Mouse (Mus musculus) cerebellum, postnatal 10 days (tissue): ENCODE measurements around the gene Fbxl21.

Experiments used
- DNase-seq, 2 experiments: peaks; one replicate each; pipeline ENCODE4 v3.0.0; 2021; ENCODE audit warnings: mixed read lengths in 2 of 2

The Fbxl21 gene

DNA sequence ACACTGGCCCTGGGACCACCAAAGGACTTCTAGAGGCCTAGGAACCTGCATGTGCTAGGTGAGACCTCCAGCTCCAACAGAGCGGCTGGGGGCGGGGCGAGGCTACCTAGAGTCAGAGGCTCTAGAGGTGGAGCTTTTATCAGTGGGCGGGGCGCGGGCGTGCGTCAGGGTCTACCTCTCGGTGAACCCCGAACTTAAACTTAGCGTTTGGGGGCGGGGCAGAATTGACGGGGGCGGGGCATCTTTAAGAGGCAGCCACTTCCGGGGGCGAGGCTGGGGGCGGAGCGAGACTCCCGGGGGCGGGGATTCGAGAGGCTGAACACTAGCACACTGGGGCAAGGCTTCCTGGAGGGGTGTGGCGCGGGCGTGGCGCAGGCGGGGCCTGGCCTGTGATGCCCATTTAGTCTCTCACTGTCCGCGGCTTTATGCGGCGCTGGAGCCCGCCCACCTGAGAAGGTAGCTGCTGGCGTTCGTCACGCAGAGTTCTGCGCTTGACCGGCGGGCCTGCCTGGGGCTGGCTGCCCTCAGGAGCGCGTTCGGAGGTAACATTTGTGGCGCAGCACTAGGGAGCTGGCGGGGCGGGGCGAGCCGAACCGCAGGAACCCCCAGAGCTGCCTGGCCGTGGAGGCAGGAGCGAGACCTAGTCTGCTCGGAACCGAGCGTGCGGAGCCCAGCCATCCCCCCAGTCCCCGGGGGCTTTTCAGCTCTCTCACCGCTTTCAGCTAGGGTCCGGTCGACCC is at the start of gene Fbxl21:
Gene Fbxl21, plus strand, starts transcription at position 392 of the 740 bp plus-strand sequence.
- DNase-seq: peak; percentile 94 to 97

DNA sequence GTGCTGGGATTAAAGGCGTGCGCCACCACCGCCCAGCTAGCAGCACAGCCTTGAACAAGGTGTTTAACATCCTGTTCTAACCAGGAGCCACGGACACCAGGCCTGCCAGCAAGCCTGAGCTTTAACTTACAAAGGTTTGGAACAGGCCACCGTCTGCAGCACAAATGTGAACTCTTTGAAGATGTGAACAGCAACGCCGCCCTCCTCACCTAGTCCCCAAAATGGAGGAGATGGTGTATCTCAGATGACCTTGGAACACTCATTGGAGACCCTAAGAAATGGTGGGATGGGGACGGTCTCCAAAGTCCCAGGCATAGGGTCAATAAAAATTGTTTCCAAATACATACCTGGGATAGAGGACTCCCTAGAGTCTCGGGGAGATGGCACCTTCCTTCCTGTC is 49.6 kb upstream of the Fbxl21 start:
- DNase-seq: no peak

DNA sequence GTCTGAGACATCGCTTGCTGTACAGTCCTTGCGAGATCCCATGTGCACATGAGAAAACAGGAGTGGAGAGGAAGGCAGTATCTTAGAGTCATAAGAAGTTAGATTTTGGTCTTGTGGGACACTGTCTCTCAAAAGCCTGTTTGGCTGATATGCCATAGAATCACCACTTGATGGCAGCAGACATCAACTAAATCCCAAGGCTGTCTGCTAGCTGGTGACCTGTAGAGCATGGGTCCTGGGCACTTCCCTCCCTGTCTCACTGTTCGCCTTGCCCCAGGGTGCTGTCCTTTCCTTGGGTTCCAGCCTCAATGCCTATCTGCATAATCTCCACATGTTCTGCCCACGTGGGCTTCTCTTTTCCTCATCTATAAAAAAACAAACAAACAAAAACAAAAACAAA is 46.9 kb upstream of the Fbxl21 start:
- peak; percentile 69 to 74 for DNase-seq

DNA sequence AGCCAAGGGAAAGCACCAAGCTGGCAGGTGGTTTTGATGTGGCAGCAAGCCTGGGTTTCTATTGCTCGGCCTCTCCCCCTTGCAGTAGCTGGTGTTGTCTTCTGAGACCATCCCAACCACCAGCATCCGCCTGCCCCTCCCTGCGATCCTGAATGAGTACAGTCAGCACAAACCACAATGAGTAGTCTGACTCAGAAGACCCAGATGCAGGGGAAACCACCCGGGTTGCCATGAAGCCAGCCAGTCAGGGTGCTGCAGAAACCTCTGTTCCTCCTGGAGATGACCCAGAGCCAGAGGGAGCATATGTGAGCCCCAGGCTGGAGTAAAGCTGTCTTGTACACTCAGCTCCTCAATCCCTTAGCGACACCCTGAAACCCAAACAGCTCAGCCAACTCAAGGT is 45.5 kb upstream of the Fbxl21 start:
- DNase-seq: no peak

DNA sequence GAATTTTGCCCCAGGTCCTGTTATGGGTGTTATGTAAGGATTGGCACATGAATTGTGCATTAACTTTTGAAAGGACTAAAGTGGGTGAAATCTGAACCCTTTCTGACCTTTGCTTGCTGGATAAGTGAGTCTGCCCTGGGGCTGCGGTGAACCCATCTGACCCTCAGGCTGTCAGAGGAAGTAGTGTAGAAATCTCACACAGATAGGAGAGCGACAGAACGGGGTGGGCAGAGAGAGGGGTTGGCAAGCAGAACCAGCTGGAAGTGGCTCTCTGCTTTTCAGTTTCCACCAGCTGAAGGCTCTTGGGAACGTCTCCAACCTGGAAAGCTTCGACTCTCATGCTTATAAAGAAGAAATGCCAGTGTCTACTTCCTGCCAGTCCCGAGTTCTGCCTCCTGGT is 45.0 kb upstream of the Fbxl21 start:
- DNase-seq: peak; percentile 43 to 53

DNA sequence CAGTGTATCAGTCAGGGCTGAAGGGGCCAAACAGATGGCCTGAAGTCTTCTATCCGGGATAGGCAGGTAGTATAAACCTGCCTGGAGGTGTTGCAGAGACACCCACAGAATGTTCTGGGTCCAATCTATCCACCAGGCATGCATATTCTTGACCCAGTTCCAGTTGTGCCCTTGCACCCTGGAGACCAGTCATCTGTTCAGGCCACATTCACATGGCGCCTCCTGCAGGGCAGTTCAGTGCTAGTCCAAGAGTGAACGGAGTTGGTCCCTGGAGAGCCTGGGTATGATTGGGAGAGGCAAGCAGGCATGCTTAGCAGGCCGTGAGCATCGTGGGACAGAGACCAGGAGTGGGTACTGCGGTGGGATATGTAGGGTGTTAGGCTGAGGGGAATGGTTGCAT is 44.2 kb upstream of the Fbxl21 start:
- no peak for DNase-seq

DNA sequence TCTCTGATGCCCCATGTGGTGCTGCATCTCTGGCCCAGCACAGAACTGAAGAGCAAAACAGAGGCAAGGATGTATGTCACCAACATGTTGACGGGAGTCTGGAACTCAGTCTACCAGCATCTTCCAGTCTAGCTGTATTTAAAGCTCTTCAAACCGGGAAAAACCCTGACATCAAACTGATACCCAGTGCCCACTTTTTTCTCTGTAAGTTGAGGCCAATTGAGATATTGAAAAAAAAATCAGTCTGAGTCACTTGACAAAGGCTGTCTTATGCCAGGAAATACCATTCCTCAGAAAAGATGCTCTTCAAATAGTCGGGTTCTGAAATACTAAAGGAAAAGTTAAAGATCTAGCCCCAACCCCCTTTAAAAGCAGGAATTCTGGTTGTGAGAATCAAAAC is 40.1 kb upstream of the Fbxl21 start, which contains the start of gene Il9:
Gene Il9, minus strand, starts transcription at position 101 of the 400 bp plus-strand sequence.
- no peak for DNase-seq

DNA sequence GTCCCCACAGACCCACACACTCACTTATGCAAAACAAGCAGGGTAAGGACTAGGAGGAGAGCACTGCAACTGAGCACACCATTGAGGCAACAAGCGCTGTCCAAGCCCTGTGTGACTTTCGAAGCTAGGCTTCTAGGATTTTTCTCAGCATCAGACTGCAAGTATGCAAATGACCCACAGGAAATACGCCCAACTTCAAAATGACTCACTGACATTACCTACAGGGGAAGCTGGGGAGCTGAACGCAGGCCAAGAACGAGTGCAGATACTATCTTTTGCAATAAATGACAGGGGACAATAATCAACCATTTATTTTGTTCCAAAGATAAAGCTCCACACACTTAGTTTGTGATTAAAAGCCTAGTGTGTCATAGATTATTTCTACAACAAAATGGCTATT is 34.3 kb upstream of the Fbxl21 start:
- no peak for DNase-seq

DNA sequence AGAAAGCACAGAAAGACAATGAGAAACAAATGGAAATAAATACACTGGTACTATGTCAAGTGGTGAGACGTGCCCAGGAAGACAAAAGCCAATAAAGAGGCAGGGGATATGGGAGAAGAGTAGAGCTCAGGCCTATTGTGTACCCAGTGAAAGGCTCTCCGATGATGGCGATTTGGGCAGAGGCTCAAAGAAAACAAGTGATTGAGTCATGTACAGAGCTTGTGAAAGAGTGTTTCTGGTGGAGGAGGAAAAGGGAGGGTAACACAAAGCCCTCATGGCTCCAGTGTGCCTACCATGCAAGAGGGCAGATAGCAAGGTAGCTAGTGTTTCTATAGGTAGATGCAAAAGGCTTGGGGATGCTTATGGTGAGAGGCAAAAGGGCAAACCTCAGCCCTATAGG is 27.8 kb upstream of the Fbxl21 start:
- DNase-seq: no peak

DNA sequence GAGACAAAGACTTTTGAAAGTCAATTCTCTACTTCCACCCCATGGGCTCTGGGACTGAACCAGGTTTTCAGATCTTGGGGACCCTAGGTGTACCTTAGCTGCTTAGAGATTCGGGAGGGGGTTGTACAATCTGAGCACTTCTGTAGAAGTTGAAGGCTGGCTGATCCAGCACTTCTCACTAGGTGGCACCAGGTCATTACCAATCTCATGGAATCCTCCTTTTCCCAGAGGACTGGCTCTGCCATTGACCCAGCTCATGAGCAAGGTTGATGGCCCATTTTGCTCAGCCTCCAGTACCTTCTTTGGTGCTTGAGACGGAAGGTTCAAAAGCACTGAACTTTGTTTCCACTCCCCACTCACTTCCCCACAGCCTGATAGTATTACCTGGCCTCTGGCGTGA is 22.1 kb upstream of the Fbxl21 start:
- DNase-seq: no peak

DNA sequence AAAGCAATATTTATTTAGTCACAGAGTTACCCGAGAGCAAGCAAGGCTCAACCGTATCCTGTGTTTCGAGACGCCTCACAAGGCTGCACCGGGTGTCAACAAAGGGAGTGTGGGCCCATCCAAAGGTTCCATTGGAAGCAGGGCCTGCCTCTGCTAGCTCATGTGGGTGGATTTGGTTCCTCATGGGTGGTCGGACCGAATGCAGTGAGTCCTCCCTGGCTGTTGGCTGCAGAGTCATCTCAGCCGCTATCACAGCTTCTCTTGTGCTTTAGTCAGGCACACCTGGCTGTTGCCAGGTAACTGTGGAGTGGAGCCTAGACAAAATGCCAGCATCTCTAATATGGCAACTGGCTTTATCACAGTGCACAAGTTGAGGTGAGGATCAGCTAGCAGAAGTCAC is 21.6 kb upstream of the Fbxl21 start:
- no peak for DNase-seq

DNA sequence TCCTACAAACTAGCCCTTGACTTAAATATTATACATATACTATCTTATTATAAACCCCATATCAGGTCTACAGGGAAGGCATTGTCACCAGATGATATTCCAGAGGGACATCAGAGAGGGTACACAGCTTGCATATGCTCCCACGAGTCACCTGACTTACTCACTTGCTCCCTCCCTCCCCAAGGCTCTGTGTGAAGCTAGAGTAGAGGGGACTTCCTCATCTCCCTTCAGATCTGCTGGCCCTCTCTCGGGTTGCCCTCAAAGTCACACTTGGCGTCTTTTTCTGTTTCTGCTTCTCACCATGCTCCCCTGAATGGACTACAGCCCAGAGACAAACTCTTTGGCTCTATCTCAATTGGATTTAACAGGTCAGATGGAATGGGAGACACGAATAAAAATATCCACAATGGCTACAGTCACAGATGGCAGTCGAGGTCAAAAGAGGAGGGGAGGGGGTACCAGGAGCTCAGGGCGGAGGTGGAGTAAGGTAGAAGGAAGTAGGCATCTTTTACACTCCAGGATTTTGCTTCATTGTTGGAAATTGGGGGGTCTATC is 20.3 kb upstream of the Fbxl21 start:
- peak; percentile 32 to 45 for DNase-seq

DNA sequence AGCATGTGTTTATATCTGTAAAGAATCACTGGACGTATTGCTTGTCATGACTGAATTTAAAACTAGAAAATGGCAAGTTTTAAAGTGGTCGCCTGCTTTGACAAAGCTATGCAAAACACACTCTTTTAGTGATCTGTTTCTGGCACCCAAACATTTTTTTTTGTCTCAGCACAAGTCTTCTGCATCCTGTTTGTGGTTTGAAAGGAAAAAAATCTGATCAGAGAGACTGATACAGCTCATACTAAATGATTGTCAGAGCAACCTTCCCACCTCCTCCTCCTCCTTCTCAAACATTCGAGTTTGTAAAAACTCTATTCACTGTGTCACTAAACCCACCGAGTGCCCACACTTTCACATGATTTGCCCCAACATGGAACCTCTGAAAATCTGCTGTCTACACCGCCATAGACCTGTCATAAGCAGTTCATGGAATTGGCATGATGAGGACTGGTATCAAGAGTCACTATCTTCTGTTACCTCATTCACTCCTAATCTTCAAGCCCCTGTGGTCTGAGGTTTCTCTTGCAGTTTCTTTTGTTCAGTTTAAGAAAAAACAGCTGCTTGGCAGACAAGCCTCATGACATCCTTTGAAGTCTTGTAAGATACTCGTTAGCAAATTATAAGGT is 15.3 kb upstream of the Fbxl21 start:
- no peak for DNase-seq

DNA sequence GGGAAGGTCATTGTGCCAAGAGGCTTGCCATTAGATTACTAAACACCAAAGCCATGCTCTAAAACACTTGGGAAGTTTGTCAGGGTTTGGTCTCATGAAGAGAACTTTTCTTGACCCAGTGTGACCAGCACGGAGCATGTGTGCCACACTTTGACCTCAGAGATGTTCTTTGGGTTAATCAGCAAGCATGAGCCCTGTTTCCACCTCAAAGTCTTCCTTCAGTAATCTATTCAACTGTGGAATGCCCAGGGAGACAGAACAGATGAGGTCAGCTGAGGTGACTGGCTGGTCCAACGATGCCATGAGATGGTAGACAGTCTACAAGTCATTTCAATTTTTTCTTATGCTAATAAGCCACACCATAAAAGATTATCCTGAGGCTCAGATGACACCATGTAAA is 12.5 kb upstream of the Fbxl21 start:
- no peak for DNase-seq

DNA sequence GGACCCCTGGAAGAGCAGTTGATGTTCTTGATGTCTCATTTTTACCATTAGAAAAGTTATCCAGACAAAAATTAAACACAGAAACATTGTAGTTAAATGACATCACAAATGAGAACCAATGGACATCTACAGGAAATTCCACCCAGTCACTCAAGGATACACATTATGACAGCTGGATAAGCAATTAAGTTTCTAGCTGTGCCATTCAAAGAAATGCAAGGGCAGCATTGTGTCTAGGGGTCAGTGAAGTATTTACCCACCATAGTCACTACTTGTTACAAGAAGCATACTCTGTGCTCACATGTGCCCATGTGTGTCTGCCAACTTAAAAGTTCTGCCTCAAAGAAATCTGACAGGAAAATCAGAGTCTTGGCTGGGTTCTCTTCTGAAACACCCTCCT is 8.7 kb upstream of the Fbxl21 start:
- DNase-seq: no peak

DNA sequence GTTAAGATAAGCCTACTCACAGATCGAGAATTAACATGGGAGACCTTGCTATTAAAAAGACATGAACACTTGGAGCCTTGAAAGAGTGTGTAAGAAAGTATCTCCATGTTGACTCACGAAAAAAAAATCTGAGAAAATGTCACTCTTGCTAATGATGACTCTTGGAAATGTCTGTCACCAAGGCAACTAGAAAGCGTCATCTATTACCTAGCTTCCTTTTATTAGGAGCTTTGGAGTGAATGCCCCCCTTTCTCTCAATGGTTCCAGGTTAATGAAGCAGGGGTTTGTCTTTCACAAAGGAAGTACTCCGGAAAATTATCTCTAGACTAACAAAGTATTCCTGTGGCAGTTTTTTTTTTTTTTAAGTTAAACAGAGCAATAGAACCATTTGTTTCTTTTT is 6.0 kb upstream of the Fbxl21 start:
- DNase-seq: no peak

DNA sequence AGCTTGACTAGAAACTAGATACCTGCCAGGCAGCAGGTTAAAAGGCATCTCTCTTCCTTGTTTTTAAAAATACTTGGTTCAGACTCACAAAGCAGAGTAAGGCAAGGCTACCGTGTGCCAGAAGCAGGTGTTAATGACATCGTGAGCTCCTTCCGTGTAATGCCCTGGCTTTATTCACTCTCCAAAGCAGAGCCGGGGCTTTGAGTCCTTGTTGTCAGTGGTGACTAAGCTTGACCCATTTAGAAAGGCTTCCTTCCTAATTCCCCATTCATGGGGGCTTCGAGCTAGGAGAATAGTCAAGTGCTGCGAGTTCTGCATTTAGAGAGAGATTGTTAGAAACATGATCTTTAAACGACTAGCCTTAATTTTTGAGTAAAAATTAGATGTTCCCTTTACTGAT is 5.5 kb upstream of the Fbxl21 start:
- no peak for DNase-seq

DNA sequence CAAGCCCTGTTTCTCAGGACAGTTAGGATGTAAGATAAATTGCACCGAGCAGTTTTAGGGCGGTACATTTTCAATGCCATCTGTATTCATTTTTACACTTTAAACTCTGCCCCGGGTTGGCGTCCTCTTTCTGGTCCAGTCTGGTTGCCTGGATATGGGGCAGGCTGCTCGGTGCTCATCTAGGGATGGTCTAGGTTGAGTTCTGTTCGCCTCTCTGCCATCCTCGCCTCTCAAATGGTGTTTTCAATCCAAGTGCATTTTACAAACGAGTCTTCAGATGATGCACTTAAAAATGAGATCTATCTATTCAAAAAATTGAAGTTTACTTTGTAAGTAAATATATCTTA is 522 bp downstream of the Fbxl21 start:
- DNase-seq: no peak

DNA sequence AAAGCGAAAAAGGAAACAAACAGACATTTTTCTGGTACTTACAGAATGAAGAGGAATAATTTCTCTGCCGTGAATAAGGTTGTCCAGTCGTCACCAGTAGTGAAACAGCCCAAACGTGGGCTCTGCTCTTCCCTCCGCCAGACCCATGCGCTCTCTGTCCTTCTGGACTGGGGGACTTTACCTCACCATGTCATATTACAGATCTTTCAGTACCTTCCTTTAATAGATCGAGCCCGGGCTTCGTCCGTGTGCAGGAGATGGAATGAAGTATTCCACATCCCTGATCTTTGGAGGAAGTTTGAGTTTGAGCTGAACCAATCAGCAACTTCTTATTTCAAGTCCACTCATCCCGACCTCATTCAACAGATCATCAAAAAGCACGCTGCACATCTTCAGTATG is 4.6 kb downstream of the Fbxl21 start:
- no peak for DNase-seq

DNA sequence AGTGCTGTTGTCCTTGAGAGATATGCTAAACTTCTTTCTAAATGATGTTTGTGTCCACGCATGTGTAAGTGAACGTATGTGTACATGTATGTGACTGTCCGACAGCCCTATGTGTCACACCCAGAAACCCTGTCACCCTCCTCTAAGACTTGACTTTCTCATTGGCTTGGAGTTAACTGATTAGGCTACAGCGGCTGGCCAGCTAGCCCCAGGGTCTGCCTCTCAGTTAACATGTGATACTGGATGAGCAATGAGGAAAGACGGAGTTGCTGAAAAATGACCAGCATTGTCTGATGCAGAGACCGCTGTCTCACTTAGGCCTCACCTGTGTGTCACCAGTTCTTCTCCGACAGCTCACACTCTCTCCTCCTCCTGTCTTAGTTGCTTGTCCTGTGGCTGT is 5.6 kb downstream of the Fbxl21 start:
- no peak for DNase-seq

DNA sequence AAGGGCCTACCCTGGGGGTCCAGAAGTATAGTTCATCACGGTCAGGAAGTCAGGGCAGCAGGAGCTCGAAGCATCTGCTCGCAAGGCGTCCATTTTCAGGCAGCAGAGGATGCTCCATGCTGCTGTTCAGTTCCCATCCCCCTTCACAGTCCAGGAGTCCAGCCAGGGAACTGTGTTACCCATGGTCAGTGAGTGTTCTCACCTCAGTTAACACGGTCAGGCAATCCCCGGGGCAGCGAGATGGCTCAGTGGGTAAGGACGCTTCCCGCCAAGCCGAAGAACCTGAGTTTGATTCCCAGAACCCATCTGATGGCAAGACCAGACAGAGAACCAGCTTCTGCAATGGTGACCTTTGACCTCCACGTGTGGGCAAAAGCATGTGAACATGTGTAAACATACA is 6.0 kb downstream of the Fbxl21 start:
- DNase-seq: no peak

DNA sequence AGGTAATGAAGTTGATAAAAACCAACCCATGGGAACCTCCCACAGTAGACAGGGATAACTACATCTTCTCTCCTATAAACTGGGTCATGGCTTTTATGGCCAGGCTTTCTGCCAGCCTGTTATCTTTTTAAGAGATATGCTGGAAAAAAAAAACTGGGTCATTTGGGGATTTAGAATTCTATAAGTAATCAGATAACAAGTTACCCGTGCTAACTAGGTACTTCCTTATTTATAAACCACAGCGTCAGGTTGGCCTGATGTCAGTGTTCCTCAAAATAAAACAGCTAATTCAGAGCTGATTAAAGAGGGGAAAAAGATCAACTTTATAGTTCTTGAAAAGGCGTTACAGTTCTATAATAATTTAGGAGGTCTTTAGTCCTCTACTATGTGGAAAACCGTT is 6.8 kb downstream of the Fbxl21 start:
- DNase-seq: no peak

DNA sequence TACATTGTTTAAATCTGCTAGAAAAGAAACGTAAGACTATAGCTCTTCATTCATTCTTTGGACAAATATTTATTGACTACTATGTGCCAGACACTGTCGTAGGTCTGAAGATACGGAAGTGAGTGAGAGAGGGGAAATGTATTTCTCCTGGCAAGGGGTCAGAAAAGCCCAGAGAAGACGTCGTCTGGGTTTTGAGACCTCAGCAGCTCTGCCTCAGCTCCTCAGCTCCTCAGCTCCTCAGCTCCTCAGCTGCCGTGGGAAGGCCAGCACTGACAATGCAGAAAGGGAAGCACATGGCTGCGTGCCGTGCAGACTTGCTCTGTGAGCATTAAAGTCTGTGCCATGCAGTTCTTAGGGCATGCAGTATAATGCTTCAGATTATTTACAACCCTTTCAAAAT is 7.4 kb downstream of the Fbxl21 start:
- DNase-seq: no peak

DNA sequence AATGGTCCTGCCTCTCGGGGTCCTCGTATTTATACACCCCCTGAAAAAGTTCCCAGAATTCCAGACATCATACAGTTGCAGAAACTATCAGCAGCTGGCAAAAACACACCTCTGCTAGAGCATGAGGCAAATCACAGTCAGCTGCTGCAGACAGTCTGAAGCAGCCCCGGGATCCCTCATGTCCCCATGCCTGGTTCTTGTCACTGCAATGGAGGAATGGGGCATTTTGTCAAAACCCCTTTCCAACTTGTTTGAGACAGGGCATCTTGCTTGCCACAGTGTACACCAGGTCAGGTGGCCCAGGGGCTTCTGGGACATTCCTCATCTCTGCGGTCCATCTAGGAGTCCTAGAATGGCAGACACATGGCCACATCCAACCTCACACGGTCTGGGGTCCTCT is 12.7 kb downstream of the Fbxl21 start:
- no peak for DNase-seq

DNA sequence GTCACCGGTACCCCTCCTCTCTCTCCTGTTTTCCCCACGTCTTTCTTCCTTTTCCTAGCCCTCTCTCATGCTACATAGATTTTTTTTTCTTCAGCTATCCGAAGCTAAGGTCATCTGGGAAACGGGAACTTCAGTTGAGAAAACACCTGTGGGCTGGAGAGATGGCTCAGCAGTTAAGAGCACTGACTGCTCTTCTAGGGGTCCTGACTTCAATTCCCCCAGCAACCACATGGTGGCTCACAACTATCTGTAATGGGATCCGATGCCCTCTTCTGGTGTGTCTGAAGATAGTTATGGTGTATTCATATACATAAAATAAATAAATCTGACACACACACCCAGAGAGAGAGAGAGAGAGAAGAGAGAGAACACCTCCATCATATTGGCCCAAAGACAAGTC is 13.3 kb downstream of the Fbxl21 start:
- peak in 1 of 2 experiments; percentile 24 for DNase-seq
